Mouse (Mus musculus): ENCODE measurements at regions not wholly inside any gene's neighbourhood (a gene's known extent, or its start where the extent isn't known, plus 50 kb on each side); places are given as distances from the start of the nearest gene placed in this dataset.

- H3K9ac ChIP-seq (ENCODE audit: low read depth, poor library complexity, severe bottlenecking), result no peak overlapping the region
- H3K4me3 ChIP-seq (ENCODE audit: low read depth, low read length), result no peak overlapping the region
- TF ChIP-seq EP300 (IDR thresholded peaks at IDR 0.05; ENCODE audit: insufficient read depth, low read depth, low read length) (no peak), POLR2A (IDR thresholded peaks at IDR 0.05; ENCODE audit: insufficient read depth, low read length) (no peak), CTCF (IDR thresholded peaks at IDR 0.05; ENCODE audit: low read depth, low read length) (no peak)
- no peaks in the 10 kb centered on the region for H3K27me3 ChIP-seq (ENCODE audit: control insufficient read depth, insufficient read depth, low read length, poor library complexity, severe bottlenecking)
- no peaks in the 10 kb centered on the region for H3K9me3 ChIP-seq (replicated peaks; ENCODE audit: control insufficient read depth, insufficient read depth, low read length, poor library complexity, severe bottlenecking)
- no peak overlapping the region for H3K27ac ChIP-seq (ENCODE audit: insufficient read depth, low read length)
- H3K36me3 ChIP-seq (ENCODE audit: control insufficient read depth, insufficient read depth, low read length, poor library complexity, severe bottlenecking), result no peaks in the 10 kb centered on the region
- peaks cover 1% of the 10 kb centered on the region for H3K4me1 ChIP-seq (ENCODE audit: control insufficient read depth, insufficient read depth, low read length)
These were observed 114.5 kb downstream of the Dhx35 start for GRCm38 (mm10) chr2:158909086-158909485.

GRCm38 (mm10) chr2:158910325-158910724, 115.7 kb downstream of the Dhx35 start:
- H3K4me1 ChIP-seq (ENCODE audit: control insufficient read depth, insufficient read depth, low read length), result no peaks in the 10 kb centered on the region
- no peak overlapping the region for H3K9ac ChIP-seq (ENCODE audit: low read depth, poor library complexity, severe bottlenecking)
- no peak for TF ChIP-seq EP300 (IDR thresholded peaks at IDR 0.05; ENCODE audit: insufficient read depth, low read depth, low read length)
- no peaks in the 10 kb centered on the region for H3K9me3 ChIP-seq (replicated peaks; ENCODE audit: control insufficient read depth, insufficient read depth, low read length, poor library complexity, severe bottlenecking)
- no peaks in the 10 kb centered on the region for H3K36me3 ChIP-seq (ENCODE audit: control insufficient read depth, insufficient read depth, low read length, poor library complexity, severe bottlenecking)
- no peak overlapping the region for H3K27ac ChIP-seq (ENCODE audit: insufficient read depth, low read length)
- no peaks in the 10 kb centered on the region for H3K27me3 ChIP-seq (ENCODE audit: control insufficient read depth, insufficient read depth, low read length, poor library complexity, severe bottlenecking)
- H3K4me3 ChIP-seq (ENCODE audit: low read depth, low read length), result no peak overlapping the region

GRCm38 (mm10) chr2:158911191-158911590, 116.6 kb downstream of the Dhx35 start:
- Histone ChIP-seq H3K27me3 (ENCODE audit: control insufficient read depth, insufficient read depth, low read length, poor library complexity, severe bottlenecking) (no peaks in the 10 kb centered on the region), H3K4me1 (ENCODE audit: control insufficient read depth, insufficient read depth, low read length) (no peaks in the 10 kb centered on the region), H3K9ac (ENCODE audit: low read depth, poor library complexity, severe bottlenecking) (no peak overlapping the region), H3K9me3 (replicated peaks; ENCODE audit: control insufficient read depth, insufficient read depth, low read length, poor library complexity, severe bottlenecking) (no peaks in the 10 kb centered on the region), H3K4me3 (ENCODE audit: low read depth, low read length) (no peak overlapping the region), H3K36me3 (ENCODE audit: control insufficient read depth, insufficient read depth, low read length, poor library complexity, severe bottlenecking) (no peaks in the 10 kb centered on the region), H3K27ac (ENCODE audit: insufficient read depth, low read length) (no peak overlapping the region)
- TF ChIP-seq CTCF (IDR thresholded peaks at IDR 0.05; ENCODE audit: low read depth, low read length), result no peak

- no peaks in the 10 kb centered on the region for H3K27me3 ChIP-seq (ENCODE audit: control insufficient read depth, insufficient read depth, low read length, poor library complexity, severe bottlenecking)
- no peaks in the 10 kb centered on the region for H3K36me3 ChIP-seq (ENCODE audit: control insufficient read depth, insufficient read depth, low read length, poor library complexity, severe bottlenecking)
- no peaks in the 10 kb centered on the region for H3K9me3 ChIP-seq (replicated peaks; ENCODE audit: control insufficient read depth, insufficient read depth, low read length, poor library complexity, severe bottlenecking)
- no peak overlapping the region for H3K27ac ChIP-seq (ENCODE audit: insufficient read depth, low read length)
- no peaks in the 10 kb centered on the region for H3K4me1 ChIP-seq (ENCODE audit: control insufficient read depth, insufficient read depth, low read length)
- TF ChIP-seq CTCF (IDR thresholded peaks at IDR 0.05; ENCODE audit: low read depth, low read length) (peak; percentile 87), POLR2A (IDR thresholded peaks at IDR 0.05; ENCODE audit: insufficient read depth, low read length) (no peak), EP300 (IDR thresholded peaks at IDR 0.05; ENCODE audit: insufficient read depth, low read depth, low read length) (no peak)
- no peak overlapping the region for H3K4me3 ChIP-seq (ENCODE audit: low read depth, low read length)
- no peak overlapping the region for H3K9ac ChIP-seq (ENCODE audit: low read depth, poor library complexity, severe bottlenecking)
These were observed 118.1 kb downstream of the Dhx35 start for GRCm38 (mm10) chr2:158912631-158913258.

GRCm38 (mm10) chr2:158917398-158917797, 122.8 kb downstream of the Dhx35 start:
- H3K27ac ChIP-seq (ENCODE audit: insufficient read depth, low read length), result no peak overlapping the region
- no peak overlapping the region for H3K4me3 ChIP-seq (ENCODE audit: low read depth, low read length)
- no peak overlapping the region for H3K9ac ChIP-seq (ENCODE audit: low read depth, poor library complexity, severe bottlenecking)
- H3K27me3 ChIP-seq (ENCODE audit: control insufficient read depth, insufficient read depth, low read length, poor library complexity, severe bottlenecking), result no peaks in the 10 kb centered on the region
- H3K36me3 ChIP-seq (ENCODE audit: control insufficient read depth, insufficient read depth, low read length, poor library complexity, severe bottlenecking), result no peaks in the 10 kb centered on the region
- H3K4me1 ChIP-seq (ENCODE audit: control insufficient read depth, insufficient read depth, low read length), result no peaks in the 10 kb centered on the region
- H3K9me3 ChIP-seq (replicated peaks; ENCODE audit: control insufficient read depth, insufficient read depth, low read length, poor library complexity, severe bottlenecking), result no peaks in the 10 kb centered on the region
- TF ChIP-seq EP300 (IDR thresholded peaks at IDR 0.05; ENCODE audit: insufficient read depth, low read depth, low read length) (no peak), POLR2A (IDR thresholded peaks at IDR 0.05; ENCODE audit: insufficient read depth, low read length) (no peak), CTCF (IDR thresholded peaks at IDR 0.05; ENCODE audit: low read depth, low read length) (no peak)

GRCm38 (mm10) chr2:158918312-158918711, 123.7 kb downstream of the Dhx35 start:
- H3K9ac ChIP-seq (ENCODE audit: low read depth, poor library complexity, severe bottlenecking), result no peak overlapping the region
- H3K4me3 ChIP-seq (ENCODE audit: low read depth, low read length), result no peak overlapping the region
- TF ChIP-seq EP300 (IDR thresholded peaks at IDR 0.05; ENCODE audit: insufficient read depth, low read depth, low read length) (no peak), CTCF (IDR thresholded peaks at IDR 0.05; ENCODE audit: low read depth, low read length) (no peak), POLR2A (IDR thresholded peaks at IDR 0.05; ENCODE audit: insufficient read depth, low read length) (no peak)
- no peaks in the 10 kb centered on the region for H3K4me1 ChIP-seq (ENCODE audit: control insufficient read depth, insufficient read depth, low read length)
- H3K27me3 ChIP-seq (ENCODE audit: control insufficient read depth, insufficient read depth, low read length, poor library complexity, severe bottlenecking), result no peaks in the 10 kb centered on the region
- H3K36me3 ChIP-seq (ENCODE audit: control insufficient read depth, insufficient read depth, low read length, poor library complexity, severe bottlenecking), result no peaks in the 10 kb centered on the region
- no peak overlapping the region for H3K27ac ChIP-seq (ENCODE audit: insufficient read depth, low read length)
- H3K9me3 ChIP-seq (replicated peaks; ENCODE audit: control insufficient read depth, insufficient read depth, low read length, poor library complexity, severe bottlenecking), result no peaks in the 10 kb centered on the region

Measured in ES-Bruce4 (cell line).